Mouse (Mus musculus) kidney, adult 18-20 months (tissue): ENCODE results near the gene Psd.

ENCODE experiments used
- DNase-seq: peaks from one replicate; pipeline ENCODE4 v3.0.0; 2021

Gene Psd

DNA sequence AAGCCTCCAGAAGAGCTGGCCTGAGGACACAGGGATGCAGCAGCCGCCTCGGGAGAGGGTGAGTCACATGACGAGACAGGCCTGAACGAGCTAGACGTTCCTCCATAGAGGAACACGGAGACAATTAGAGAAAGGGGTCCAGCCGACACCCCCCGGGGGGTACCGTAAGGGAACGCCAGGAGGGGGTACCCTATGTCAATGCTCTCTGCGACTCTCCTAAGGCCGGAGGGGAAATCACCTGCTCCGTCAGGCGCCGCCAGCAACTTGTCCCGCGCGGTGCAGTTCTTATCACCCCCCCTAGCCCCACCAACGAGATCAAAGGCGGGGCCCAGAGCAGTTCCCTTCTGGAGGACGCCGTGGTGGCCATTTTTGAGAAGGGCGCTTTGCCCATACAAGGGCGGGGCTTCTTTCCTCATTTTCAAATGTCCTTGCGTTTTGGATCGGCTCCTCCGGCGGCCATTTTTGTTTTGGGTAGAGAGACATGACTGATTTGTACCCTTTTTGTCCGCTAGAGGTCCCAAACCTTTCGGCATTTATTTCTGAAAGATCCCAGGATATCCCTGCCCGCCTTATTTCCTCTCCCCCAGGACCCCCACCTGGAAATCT lies 11.5 kb upstream of the Psd start, which contains the start of gene Cuedc2:
Cuedc2 (minus strand) TSS at position 372 of the 606 bp plus-strand sequence.
- DNase-seq: peak; percentile 99

DNA sequence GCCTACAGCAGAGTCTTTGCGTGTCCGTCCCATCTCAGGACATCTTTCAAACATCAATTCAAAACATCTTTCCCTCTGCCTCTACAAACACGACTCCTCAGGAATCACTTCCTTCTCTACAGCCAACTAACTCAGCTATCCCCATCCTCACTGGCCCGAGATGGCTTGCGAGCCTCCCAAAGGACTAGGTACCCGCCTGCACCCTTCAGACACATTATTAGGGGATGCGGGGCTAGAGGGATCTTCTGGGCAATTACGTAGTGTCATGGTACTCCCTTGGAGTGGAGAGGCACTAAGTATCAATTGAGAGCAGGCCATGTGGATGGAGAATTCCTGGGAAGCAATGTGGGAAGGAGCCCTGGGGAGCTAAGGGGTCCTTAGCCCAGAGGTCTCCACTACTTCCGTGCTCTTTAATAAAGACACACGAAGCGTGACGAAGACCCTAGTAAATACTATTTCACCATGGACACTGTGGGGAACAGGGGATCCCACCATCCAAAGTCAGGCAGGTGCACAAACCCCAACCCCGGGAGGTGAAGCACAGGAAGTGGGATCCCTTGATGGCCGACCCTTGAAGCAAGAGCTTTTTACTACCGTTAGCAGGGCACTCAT lies 10.9 kb upstream of the Psd start:
- no peak for DNase-seq

DNA sequence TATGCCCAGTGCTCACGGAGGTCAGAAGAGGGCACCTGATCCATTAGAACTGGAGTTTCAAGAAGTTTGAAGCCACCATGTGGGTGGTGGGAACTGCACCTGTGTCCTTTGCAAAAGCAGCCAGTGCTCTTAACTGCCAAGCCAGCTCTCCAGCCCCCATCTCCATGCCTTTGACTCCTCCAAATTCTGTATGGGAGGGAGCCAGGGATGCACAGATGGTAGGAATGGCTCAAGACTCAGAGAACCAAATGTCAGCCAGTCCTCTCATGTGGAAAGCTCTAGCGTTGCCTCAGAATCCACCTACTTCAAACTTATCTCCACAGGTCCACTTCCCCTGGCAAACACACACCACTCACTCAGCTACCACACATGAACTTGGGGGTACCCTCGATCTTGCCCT lies 7.0 kb upstream of the Psd start:
- DNase-seq: no peak

GRCm38 (mm10) chr19:46332721-46333339 lies 5.9 kb upstream of the Psd start:
- DNase-seq: no peak

DNA sequence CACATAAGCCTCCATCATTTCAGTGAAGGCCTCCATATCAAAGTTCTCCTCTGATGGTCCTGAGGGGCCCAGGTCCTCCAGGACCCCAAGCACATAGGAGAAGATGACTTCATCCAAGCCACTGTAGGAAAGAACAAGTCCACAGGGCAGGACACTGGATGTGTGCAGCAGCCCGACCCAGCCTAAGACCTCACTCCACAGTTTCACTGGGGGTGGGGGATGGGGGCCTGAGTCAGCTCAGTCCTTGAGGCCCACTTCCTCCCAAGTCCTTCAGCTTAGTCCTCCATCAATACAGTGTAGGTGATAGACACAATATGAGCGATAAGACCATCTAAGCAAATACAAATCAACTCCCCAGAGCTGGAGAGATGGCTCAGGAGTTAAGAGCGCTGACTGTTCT lies 5.0 kb upstream of the Psd start:
- no peak for DNase-seq

DNA sequence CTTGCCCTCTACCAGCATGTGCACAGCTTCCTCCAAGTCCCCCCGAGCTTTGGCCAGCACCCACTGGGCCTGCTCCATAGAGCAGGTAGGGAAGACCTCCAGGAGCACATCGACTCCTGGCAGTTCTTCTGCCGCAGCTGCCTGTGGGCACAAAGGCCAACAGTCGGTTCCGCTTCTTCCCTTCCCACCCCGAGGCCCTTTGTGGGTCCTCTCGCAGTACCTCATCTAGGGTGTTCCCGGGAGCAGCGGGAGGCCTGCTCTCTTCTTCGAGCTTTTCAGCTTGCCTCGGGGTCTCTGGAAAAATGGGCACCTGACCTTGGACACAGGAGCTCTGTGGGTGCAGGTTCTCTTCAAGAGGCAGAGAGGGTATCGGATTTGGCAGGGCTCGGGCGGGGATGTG lies 4.4 kb upstream of the Psd start:
- no peak for DNase-seq

- no peak for DNase-seq
These were observed 3.7 kb upstream of the Psd start for GRCm38 (mm10) chr19:46330696-46331095.

- peak; percentile 87 for DNase-seq
These were observed 3.0 kb upstream of the Psd start for GRCm38 (mm10) chr19:46329951-46330350.

DNA sequence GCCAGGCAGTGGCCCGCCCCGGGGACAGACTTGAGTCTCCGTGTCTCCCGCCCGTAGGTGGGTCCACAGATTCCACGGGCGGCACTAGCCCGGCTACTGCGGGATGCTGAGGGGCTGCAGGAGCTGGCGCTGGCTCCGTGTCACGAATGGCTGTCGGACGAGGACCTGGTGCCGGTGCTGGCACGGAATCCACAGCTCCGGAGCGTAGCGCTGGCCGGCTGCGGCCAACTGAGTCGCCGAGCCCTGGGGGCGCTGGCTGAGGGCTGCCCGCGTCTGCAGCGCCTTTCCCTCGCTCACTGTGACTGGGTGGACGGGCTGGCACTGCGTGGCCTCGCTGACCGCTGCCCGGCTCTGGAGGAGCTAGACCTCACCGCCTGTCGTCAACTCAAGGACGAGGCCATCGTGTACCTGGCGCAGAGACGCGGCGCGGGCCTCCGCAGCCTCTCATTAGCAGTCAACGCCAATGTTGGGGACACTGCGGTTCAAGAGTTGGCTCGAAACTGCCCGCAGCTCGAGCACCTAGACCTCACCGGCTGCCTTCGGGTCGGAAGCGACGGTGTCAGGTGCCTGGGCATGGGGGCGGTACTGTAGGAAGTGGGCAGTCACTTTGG lies 2.2 kb upstream of the Psd start:
- DNase-seq: no peak

DNA sequence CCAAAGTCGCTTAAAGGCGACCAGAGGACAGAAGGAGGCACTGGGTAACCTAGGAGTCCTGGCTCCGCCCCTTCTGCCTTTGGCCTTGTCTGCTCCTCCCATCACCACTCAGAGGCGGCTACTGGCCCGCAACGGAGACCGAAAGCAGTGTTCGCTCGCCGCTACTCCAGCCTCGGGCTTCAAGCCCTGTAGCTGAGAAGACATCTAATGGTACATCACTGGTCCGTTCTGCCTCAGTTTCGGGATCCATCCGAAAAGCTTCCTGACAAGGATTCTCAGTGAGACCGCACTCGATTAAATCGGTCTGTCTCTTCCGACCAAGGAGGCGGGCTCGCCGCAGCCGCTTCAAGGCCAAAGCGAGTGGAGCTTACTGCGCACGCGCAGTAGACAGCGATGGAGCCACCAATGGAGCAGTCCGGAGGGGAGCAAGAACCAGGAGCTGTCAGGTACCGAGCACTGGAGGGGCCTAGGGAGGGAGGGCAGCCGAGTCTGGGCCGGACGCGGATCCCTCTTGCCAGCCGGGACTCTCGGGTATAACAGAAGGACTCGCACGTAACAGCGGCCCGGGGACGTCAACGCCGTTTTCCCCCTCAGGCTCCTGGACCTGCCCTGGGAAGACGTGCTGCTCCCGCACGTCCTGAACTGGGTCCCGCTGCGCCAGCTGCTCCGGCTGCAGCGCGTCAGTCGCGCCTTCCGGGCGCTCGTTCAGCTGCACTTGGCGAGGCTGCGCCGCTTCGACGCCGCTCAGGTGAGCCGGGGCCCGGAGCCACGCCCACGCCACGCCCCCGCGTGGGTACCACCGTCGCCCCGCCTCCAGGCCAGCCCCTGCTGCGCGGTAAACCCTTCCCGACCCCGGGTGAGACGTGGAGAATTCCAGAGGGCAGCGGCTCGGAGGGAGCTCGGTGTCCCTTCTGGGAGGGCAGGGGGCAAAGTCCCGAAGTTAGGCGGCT lies 1.4 kb upstream of the Psd start, which contains the start of gene Fbxl15:
Fbxl15 (plus strand) TSS at position 104 of the 950 bp plus-strand sequence.
- DNase-seq: peak; percentile 96

DNA sequence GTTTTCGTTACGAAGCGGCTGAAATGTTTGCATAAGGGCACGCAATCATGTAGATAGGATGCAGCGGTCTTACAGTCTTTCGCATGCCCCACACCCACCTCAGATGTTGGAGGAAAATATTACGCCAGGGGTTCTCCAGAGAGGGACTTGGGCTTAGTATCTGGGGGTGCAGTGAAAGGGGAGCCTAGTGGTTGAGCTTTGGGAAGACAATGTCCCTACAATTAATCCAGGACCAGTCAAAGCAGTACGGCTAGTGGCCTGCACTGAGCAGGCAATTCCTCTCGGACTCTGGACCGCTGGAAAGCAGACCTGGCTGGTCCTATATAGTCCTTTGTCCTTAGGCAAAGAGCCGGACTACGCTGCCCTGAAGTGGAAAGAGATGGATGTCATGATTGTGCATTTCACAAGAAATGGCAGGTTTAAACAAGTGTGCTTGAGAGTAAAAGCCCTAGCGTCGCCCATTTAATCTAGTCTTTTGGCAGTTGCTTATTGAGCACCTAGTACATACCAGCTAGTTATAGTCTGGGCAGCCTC lies 642 bp upstream of the Psd start:
- no peak for DNase-seq

DNA sequence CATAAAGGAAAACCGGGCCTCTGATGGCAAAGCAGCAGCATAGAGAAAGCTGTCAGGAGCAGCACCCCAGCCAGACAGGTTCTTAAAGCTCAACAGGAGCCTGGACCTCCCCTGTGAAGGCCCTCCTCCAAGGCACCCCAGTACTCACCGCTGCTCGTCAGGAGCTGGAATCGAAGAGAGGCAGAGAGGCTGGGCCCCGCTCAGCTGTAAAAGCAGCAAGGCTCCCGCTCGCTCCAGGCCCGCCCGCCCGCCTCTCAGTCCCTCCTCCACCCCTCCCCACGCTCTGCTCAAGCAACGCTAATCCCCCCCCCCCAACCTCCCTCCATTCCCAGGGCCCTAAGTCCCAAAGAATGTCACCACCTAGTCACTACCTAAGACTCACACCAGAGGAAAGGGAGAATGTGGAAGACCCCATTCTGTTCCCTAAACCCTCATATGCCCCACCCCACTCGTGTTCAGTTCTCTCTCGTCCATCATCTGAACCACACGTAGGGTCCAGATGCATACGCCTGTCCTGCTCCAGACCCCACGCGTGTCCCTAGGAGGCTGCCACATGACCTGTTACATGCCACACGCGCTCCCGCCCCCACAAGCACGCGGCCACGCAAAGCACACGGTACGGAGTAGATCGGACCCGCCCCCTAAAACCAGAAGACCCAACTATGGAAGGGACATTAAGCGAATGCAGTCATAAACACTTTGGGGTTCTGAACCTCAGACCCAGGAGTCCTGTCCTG lies 769 bp downstream of the Psd start:
- DNase-seq: no peak

- no peak for DNase-seq
These were observed 2.0 kb downstream of the Psd start for GRCm38 (mm10) chr19:46324918-46325317.

GRCm38 (mm10) chr19:46324366-46324765 lies 2.6 kb downstream of the Psd start:
- no peak for DNase-seq

GRCm38 (mm10) chr19:46323716-46324115 lies 3.2 kb downstream of the Psd start:
- DNase-seq: no peak

DNA sequence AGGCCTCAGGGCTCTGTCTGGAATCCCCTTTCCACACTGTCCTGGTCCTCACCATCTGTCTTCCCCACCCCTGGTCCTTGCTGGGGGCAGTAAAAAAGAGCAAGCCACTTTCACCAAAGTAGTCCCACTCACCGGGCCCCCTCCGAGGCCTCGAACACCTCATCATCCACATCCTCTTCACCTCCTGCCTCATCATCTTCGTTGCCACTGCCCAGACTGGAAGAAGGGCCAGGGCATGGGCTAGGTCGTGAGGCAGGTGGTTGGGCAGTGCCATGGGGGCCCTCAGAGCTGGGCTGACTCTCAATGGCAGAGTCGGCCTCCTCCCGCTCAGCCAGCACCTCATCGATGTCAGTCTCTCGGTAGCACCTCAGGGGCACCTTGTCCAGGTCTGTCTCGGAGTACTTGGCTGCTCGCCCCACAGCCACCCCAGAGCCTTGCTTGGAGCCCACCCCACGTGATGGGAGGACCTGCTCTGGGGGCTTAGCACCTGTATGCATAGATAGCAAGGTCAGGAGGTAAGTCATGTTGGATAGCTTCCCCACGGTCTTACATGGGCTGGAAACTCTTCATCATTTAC lies 3.9 kb downstream of the Psd start:
- DNase-seq: no peak

DNA sequence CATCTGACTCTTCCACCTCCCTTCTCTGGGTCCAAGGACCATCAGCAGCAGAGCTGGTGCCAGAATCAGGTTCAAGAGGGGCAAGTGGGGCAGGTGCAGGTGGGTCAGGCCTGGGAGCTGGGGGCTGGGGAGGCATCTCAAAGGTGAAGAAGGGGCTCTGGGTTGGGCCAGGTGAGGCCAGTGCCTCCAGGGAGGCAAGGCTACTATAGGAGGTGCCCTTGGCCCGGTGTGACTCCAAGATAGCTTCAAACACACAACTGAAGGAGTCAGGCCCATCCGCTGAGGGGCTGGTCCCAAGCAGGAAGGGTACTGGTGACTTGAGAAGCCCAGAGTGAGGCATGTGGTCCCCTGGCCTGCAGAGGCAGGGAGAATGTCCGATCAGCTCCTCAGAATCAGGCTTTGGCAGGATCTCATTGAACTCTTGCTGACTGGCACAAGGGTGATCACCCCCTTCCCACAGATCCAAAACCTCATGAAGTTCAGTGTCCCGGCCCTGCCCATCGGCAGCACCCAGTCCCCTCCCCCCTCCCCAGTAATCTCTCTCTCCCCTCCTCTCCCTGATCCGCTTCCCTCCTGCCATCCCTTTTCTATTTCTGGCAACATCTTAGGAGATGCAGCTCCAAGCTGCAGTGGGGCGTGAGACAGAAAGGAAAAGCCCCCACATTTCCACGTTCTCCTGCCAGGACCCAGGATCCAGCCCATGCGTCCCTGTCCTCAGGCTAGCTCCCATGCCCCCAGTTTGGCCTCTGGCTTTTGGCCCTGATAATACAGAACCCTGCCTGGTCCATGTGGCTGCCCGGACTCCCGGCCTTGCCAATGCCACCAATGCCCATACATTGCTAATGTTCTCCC lies 4.6 kb downstream of the Psd start:
- no peak for DNase-seq

- no peak for DNase-seq
These were observed 5.6 kb downstream of the Psd start for GRCm38 (mm10) chr19:46321101-46321943.

- no peak for DNase-seq
These were observed 6.7 kb downstream of the Psd start for GRCm38 (mm10) chr19:46320076-46320785.
